Mouse (Mus musculus) E14TG2a.4 (cell line): ENCODE results near the gene Pdzd3.

Experiments used
- CTCF ChIP-seq: conservative IDR thresholded peaks from 2 replicates; pipeline ENCODE4 v1.5.1; 2014; ENCODE audit warnings: low read length
- NANOG ChIP-seq: IDR thresholded peaks from 2 replicates; pipeline ENCODE4 v1.6.1; 2014; ENCODE audit warnings: borderline replicate concordance, low read length, mixed read lengths
- POU5F1 ChIP-seq: IDR thresholded peaks from 2 replicates; pipeline ENCODE4 v1.6.1; 2014; ENCODE audit warnings: low read length, borderline replicate concordance

GRCm38 (mm10) chr9:44288076-44288958 lies 37.0 kb upstream of the Pdzd3 start, which contains the start of gene Abcg4:
- TF ChIP-seq CTCF = no peak
- no peak for TF ChIP-seq NANOG
- TF ChIP-seq POU5F1 = no peak
